Mouse (Mus musculus) heart, adult 10 weeks (tissue): ENCODE results near the gene Zfp951. TPM values are rescaled to one million over a fixed set of nuclear protein-coding genes. Genes with fewer than 3 reads are reported as not detected.

Experiments
- polyA plus RNA-seq: library from polyadenylated mRNA; stranded (reverse); fragments of 350-450 nt; fragmentation: Illumina TruSeq; extraction: RNeasy Lipid Tissue Mini Kit (QIAGEN cat#74804); gene quantifications from one replicate; pipeline ENCODE4 v1.2.3, GENCODE M21; 2014; ENCODE audit warnings: low read depth, low replicate concordance

Zfp951 gene
- 1.4 TPM for polyA plus RNA-seq

GRCm38 (mm10) chr5:104859962-104860525 is at the start of gene Zfp951:
Gene Zfp951, minus strand, starts transcription at chr5:104860070.

Other genes starting within 250 kb of the Zfp951 start
- gene Abcg3, start 122.6 kb upstream of the Zfp951 start, polyA plus RNA-seq: 0.26 TPM